Mouse (Mus musculus) embryonic fibroblast, embryonic 13.5 days (primary cell): Measurements from ENCODE around the gene Denr.

ENCODE experiments used
- CTCF ChIP-seq: IDR thresholded peaks from 2 replicates; pipeline ENCODE4 v1.5.1; 2011; ENCODE audit warnings: mild to moderate bottlenecking, control low read depth, low read length, moderate library complexity, borderline replicate concordance; ENCODE audit not compliant: insufficient read depth
- POLR2A ChIP-seq: IDR thresholded peaks from 2 replicates; pipeline ENCODE4 v1.6.1; 2011; ENCODE audit warnings: low read depth, mild to moderate bottlenecking, control low read depth, low read length, moderate library complexity

- TF ChIP-seq CTCF (no peak), POLR2A (no peak)
Observed at GRCm38 (mm10) chr5:123866457-123866856, 40.5 kb upstream of the Denr start.
